Mouse (Mus musculus): ENCODE measurements around the gene Dbnl.

The Dbnl gene
- long read RNA-seq, experiment 1, transcript Dbnl-202 (13 exons, 2,295 nt): minor isoform, 16 of 86 reads
- long read RNA-seq, experiment 1, transcript Dbnl-201 (13 exons, 1,638 nt): minor isoform, 10 of 86 reads
- long read RNA-seq, experiment 1, transcript Dbnl-203 (13 exons, 2,001 nt): major isoform, 37 of 86 reads
- long read RNA-seq, experiment 1, partial matches to known transcripts: 10 of 86 reads
- long read RNA-seq, experiment 1, other reads (novel, unspliced or antisense): 13 of 86 reads
- long read RNA-seq, experiment 2, transcript Dbnl-201 (13 exons, 1,638 nt): minor isoform, 6 of 65 reads
- long read RNA-seq, experiment 2, transcript Dbnl-202 (13 exons, 2,295 nt): minor isoform, 14 of 65 reads
- long read RNA-seq, experiment 2, transcript Dbnl-203 (13 exons, 2,001 nt): major isoform, 32 of 65 reads
- long read RNA-seq, experiment 2, partial matches to known transcripts: 7 of 65 reads
- long read RNA-seq, experiment 2, other reads (novel, unspliced or antisense): 6 of 65 reads

GRCm38 (mm10) chr11:5788056-5789014, at the start of gene Dbnl:
TSS of gene Dbnl (plus strand) at chr11:5788488.
- intact Hi-C loops (cut with DNase I): loop anchor here (5.0 kb wide), 1 partner anchor 94 kb away; no protein-coding TSS in a partner anchor

GRCm38 (mm10) chr11:5738888-5739632, 49.2 kb upstream of the Dbnl start:
- intact Hi-C loops (cut with DNase I): no loop called here

GRCm38 (mm10) chr11:5739846-5740245, 48.4 kb upstream of the Dbnl start:
- intact Hi-C loops (cut with DNase I): no loop called here

GRCm38 (mm10) chr11:5740599-5740964, 47.7 kb upstream of the Dbnl start:
- intact Hi-C loops (cut with DNase I): no loop called here

- intact Hi-C loops (cut with DNase I): no loop called here
Observed at GRCm38 (mm10) chr11:5740965-5741627, 47.2 kb upstream of the Dbnl start.

GRCm38 (mm10) chr11:5742106-5742505, 46.2 kb upstream of the Dbnl start:
- intact Hi-C loops (cut with DNase I): no loop called here

GRCm38 (mm10) chr11:5744951-5745350, 43.3 kb upstream of the Dbnl start:
- intact Hi-C loops (cut with DNase I): no loop called here

GRCm38 (mm10) chr11:5753755-5754154, 34.5 kb upstream of the Dbnl start:
- intact Hi-C loops (cut with DNase I): no loop called here

- intact Hi-C loops (cut with DNase I): loop anchor here (5.0 to 10.0 kb wide), 2 partner anchors 45 to 277 kb away; partner anchors contain the start of gene Mrps24
Observed at GRCm38 (mm10) chr11:5761820-5762632, 26.3 kb upstream of the Dbnl start, which contains the start of gene Urgcp. TSS of gene Urgcp (minus strand) at chr11:5762376.

GRCm38 (mm10) chr11:5762633-5762982, 25.7 kb upstream of the Dbnl start:
- intact Hi-C loops (cut with DNase I): loop anchor here (5.0 to 10.0 kb wide), 2 partner anchors 45 to 278 kb away; partner anchors contain the start of gene Mrps24

- intact Hi-C loops (cut with DNase I): loop anchor here (10.0 kb wide), 1 partner anchor 281 kb away; no protein-coding TSS in a partner anchor
Observed at GRCm38 (mm10) chr11:5766019-5766418, 22.3 kb upstream of the Dbnl start.

- intact Hi-C loops (cut with DNase I): no loop called here
Observed at GRCm38 (mm10) chr11:5778481-5778880, 9.8 kb upstream of the Dbnl start.

- intact Hi-C loops (cut with DNase I): no loop called here
Observed at GRCm38 (mm10) chr11:5780035-5780499, 8.2 kb upstream of the Dbnl start.

- intact Hi-C loops (cut with DNase I): no loop called here
Observed at GRCm38 (mm10) chr11:5782199-5782944, 5.9 kb upstream of the Dbnl start.

- intact Hi-C loops (cut with DNase I): loop anchor here (5.0 kb wide), 1 partner anchor 97 kb away; no protein-coding TSS in a partner anchor
Observed at GRCm38 (mm10) chr11:5785732-5786131, 2.6 kb upstream of the Dbnl start.

GRCm38 (mm10) chr11:5787671-5788055, 625 bp upstream of the Dbnl start:
- intact Hi-C loops (cut with DNase I): loop anchor here (5.0 kb wide), 1 partner anchor 95 kb away; no protein-coding TSS in a partner anchor

- intact Hi-C loops (cut with DNase I): loop anchor here (5.0 kb wide), 1 partner anchor 93 kb away; no protein-coding TSS in a partner anchor
Observed at GRCm38 (mm10) chr11:5789071-5789753, 924 bp downstream of the Dbnl start.
